Mouse (Mus musculus) neutrophil, adult 5-6 weeks (primary cell): ENCODE measurements around the gene Krtap4-7. TPM values are rescaled to one million over a fixed set of nuclear protein-coding genes. Genes with fewer than 3 reads are reported as not detected.
"Not testable (repeated sequence)": the region's sequence is repeated elsewhere in the genome, so short reads cannot be mapped to it uniquely, and the experiment has no call there.

Experiments used
- ATAC-seq: fragments of 151-379, 151-347 bp; 2 replicates; pipeline ENCODE4 v1.8.0; 2017; ENCODE audit warnings: mild to moderate bottlenecking, moderate TSS enrichment; ENCODE audit not compliant: insufficient number of reproducible peaks, poor library complexity, low FRiP score, severe bottlenecking; ENCODE audit errors: extremely low read depth
- total RNA-seq: library from RNA; stranded (forward); fragments of 200-1000 nt; gene quantifications from 2 replicates; pipeline ENCODE4 v1.2.3, GENCODE M21; 2017

Gene Krtap4-7
- total RNA-seq, 1 experiment from 2014 or later: not detected

- not testable (repeated sequence) for ATAC-seq
Measured at GRCm38 (mm10) chr11:99610089-99610488, 33.8 kb downstream of the Krtap4-7 start, which contains the start of gene Gm11937. Gm11937 (minus strand) TSS chr11:99610189.

GRCm38 (mm10) chr11:99609126-99609525 is 34.8 kb downstream of the Krtap4-7 start:
- no peak for ATAC-seq

GRCm38 (mm10) chr11:99603208-99603607 is 40.7 kb downstream of the Krtap4-7 start, which contains the start of gene Gm11938:
Gm11938 (minus strand) TSS chr11:99603308.
- ATAC-seq: not testable (repeated sequence)

- ATAC-seq: not testable (repeated sequence)
Measured at GRCm38 (mm10) chr11:99597742-99598141, 46.1 kb downstream of the Krtap4-7 start, which contains the start of gene Krtap9-3. Krtap9-3 (minus strand) TSS chr11:99598105.

Other genes starting within 250 kb of the Krtap4-7 start
- gene Krt12, start 221.8 kb downstream of the Krtap4-7 start, total RNA-seq: 0.58 TPM in 1 of 2 replicates, not detected in the other
- gene Krt20, start 205.9 kb downstream of the Krtap4-7 start, total RNA-seq: not detected in 2 replicates
- 1.5 and 2.9 TPM in 2 replicates for gene Krt23, start 151.0 kb downstream of the Krtap4-7 start, total RNA-seq
- not detected in 2 replicates for gene Krt39, start 122.8 kb downstream of the Krtap4-7 start, total RNA-seq
- not detected in 2 replicates for gene Krt40, start 100.9 kb downstream of the Krtap4-7 start, total RNA-seq
- not detected in 2 replicates for gene Krtap3-3, start 93.2 kb downstream of the Krtap4-7 start, total RNA-seq
- not detected in 2 replicates for gene Krtap3-2, start 87.2 kb downstream of the Krtap4-7 start, total RNA-seq
- not detected in 2 replicates for gene Gm11939, start 84.6 kb downstream of the Krtap4-7 start, total RNA-seq
- not detected in 2 replicates for gene Krtap3-1, start 77.5 kb downstream of the Krtap4-7 start, total RNA-seq
- not detected in 2 replicates for gene Krtap1-5, start 63.1 kb downstream of the Krtap4-7 start, total RNA-seq
- not detected in 2 replicates for gene Krtap1-4, start 60.4 kb downstream of the Krtap4-7 start, total RNA-seq
- not detected in 2 replicates for gene Krtap1-3, start 52.8 kb downstream of the Krtap4-7 start, total RNA-seq
- gene Krtap9-3, start 46.0 kb downstream of the Krtap4-7 start, total RNA-seq: not detected in 2 replicates
- gene Gm11938, start 40.8 kb downstream of the Krtap4-7 start, total RNA-seq: not detected in 2 replicates
- not detected in 2 replicates for gene Gm11937, start 33.9 kb downstream of the Krtap4-7 start, total RNA-seq
- not detected in 2 replicates for gene Krtap2-4, start 29.2 kb downstream of the Krtap4-7 start, total RNA-seq
- gene Gm11562, start 23.7 kb downstream of the Krtap4-7 start, total RNA-seq: not detected in 2 replicates
- gene Krtap4-1, start 15.9 kb downstream of the Krtap4-7 start, total RNA-seq: not detected in 2 replicates
- gene Krtap4-2, start 9.0 kb downstream of the Krtap4-7 start, total RNA-seq: not detected in 2 replicates
- not detected in 2 replicates for gene Gm11555, start 6.1 kb upstream of the Krtap4-7 start, total RNA-seq
- not detected in 2 replicates for gene Gm11563, start 14.9 kb upstream of the Krtap4-7 start, total RNA-seq
- not detected in 2 replicates for gene Krtap4-6, start 21.9 kb upstream of the Krtap4-7 start, total RNA-seq
- gene Gm14190, start 46.7 kb upstream of the Krtap4-7 start, total RNA-seq: not detected in 2 replicates
- gene Gm14180, start 90.2 kb upstream of the Krtap4-7 start, total RNA-seq: not detected in 2 replicates
- not detected in 2 replicates for gene Gm11595, start 128.8 kb upstream of the Krtap4-7 start, total RNA-seq
- not detected in 2 replicates for gene Krtap4-8, start 136.6 kb upstream of the Krtap4-7 start, total RNA-seq
- gene Krtap4-9, start 141.1 kb upstream of the Krtap4-7 start, total RNA-seq: not detected in 2 replicates
- gene Gm11596, start 149.4 kb upstream of the Krtap4-7 start, total RNA-seq: not detected in 2 replicates
- not detected in 2 replicates for gene Gm11569, start 154.8 kb upstream of the Krtap4-7 start, total RNA-seq
- gene Gm11554, start 160.4 kb upstream of the Krtap4-7 start, total RNA-seq: not detected in 2 replicates
- gene Krtap4-13, start 165.8 kb upstream of the Krtap4-7 start, total RNA-seq: not detected in 2 replicates
- not detected in 2 replicates for gene Gm11564, start 171.6 kb upstream of the Krtap4-7 start, total RNA-seq
- not detected in 2 replicates for gene 2300003K06Rik, start 194.0 kb upstream of the Krtap4-7 start, total RNA-seq
- not detected in 2 replicates for gene Krtap4-16, start 207.5 kb upstream of the Krtap4-7 start, total RNA-seq
- not detected in 2 replicates for gene Gm11568, start 213.8 kb upstream of the Krtap4-7 start, total RNA-seq
- gene Gm11559, start 220.4 kb upstream of the Krtap4-7 start, total RNA-seq: not detected in 2 replicates
- gene Krtap9-1, start 229.3 kb upstream of the Krtap4-7 start, total RNA-seq: not detected in 2 replicates
- gene Gm11567, start 235.1 kb upstream of the Krtap4-7 start, total RNA-seq: not detected in 2 replicates